ENCODE assay signal across 9 mouse cellular contexts in genomic region chr11:106513166-106513565, GRCm38 (mm10). TPM values are rescaled to one million over a fixed set of nuclear protein-coding genes. Genes with fewer than 3 reads are reported as not detected.
DNase-seq lines count a peak whose midpoint lies in the region; ATAC-seq and TF ChIP-seq lines count a peak whose summit lies in the region.
"Had no signal": no experiment of that assay in that cellular context is flagged by ENCODE, and none has a peak within 500 bp of the region (broad histone marks: within the 10 kb centered on the region; RNA-seq: fewer than 3 reads in every experiment).

No protein-coding gene starts in this region.

- DNase-seq in cerebellum, adult 2 months = peak in 1 of 2 experiments; percentile 29
- DNase-seq in midbrain, embryonic 14.5 days = peak; percentile 78
- peak; percentile 78 for DNase-seq in embryo, embryonic 10 days (ENCODE audit: low spot score)
- peak; percentile 68 to 79 for DNase-seq in heart, postnatal 14 days
- DNase-seq in spleen, postnatal 36 days (ENCODE audit: low spot score in 2 of 2) = peak; percentile 48 to 55

- peaks cover 22% of the 10 kb centered on the region for H3K36me3 ChIP-seq in midbrain, embryonic 14.5 days (ENCODE audit: control insufficient read depth, insufficient read depth, low read length)
- H3K36me3 ChIP-seq in midbrain, embryonic 15.5 days (replicated peaks) = peaks cover 18% of the 10 kb centered on the region
- peaks cover 10% of the 10 kb centered on the region for H3K36me3 ChIP-seq in lung, embryonic 16.5 days (ENCODE audit: control insufficient read depth, insufficient read depth, low read length)

- no peaks in the 10 kb centered on the region for H3K27me3 ChIP-seq in cerebellum, adult 2 months (ENCODE audit: control insufficient read depth, insufficient read depth, low read length)
- H3K27me3 ChIP-seq in midbrain, embryonic 14.5 days (ENCODE audit: control insufficient read depth, insufficient read depth, low read length) = no peaks in the 10 kb centered on the region
- H3K27me3 ChIP-seq in midbrain, embryonic 15.5 days (replicated peaks) = no peaks in the 10 kb centered on the region
- H3K27me3 ChIP-seq in lung, embryonic 16.5 days (ENCODE audit: control insufficient read depth, insufficient read depth, low read depth, low read length) = no peaks in the 10 kb centered on the region
- H3K27me3 ChIP-seq: stomach, embryonic 15.5 days had no signal

- no peaks in the 10 kb centered on the region for H3K9me3 ChIP-seq in midbrain, embryonic 14.5 days (ENCODE audit: control insufficient read depth, low read length)
- no peaks in the 10 kb centered on the region for H3K9me3 ChIP-seq in midbrain, embryonic 15.5 days
- no peaks in the 10 kb centered on the region for H3K9me3 ChIP-seq in lung, embryonic 16.5 days (ENCODE audit: control insufficient read depth, low read length)
- H3K9me3 ChIP-seq: stomach, embryonic 15.5 days had no signal

- peak; percentile 38; the same call in 1 of the 2 replicates for TF ChIP-seq CTCF in cerebellum, adult 2 months (IDR thresholded peaks at IDR 0.05; ENCODE audit: borderline replicate concordance, insufficient read depth, low read depth, low read length)

- intact Hi-C loops in heart, postnatal 14 days (cut with DNase I) = loop anchor here (1.0 kb wide), 1 partner anchor 114 kb away; no protein-coding TSS in a partner anchor

- no peak overlapping the region for H3K4me2 ChIP-seq in midbrain, embryonic 14.5 days (ENCODE audit: low read length)
- H3K4me2 ChIP-seq in midbrain, embryonic 15.5 days = no peak overlapping the region
- no peak overlapping the region for H3K4me2 ChIP-seq in lung, embryonic 16.5 days (ENCODE audit: low read depth, low read length)
- H3K4me2 ChIP-seq: stomach, embryonic 15.5 days had no signal

- H3K4me3 ChIP-seq in cerebellum, adult 2 months (replicated peaks; ENCODE audit: insufficient read depth, low read depth, low read length) = no peak overlapping the region
- H3K4me3 ChIP-seq in midbrain, embryonic 14.5 days (replicated peaks; ENCODE audit: low read depth, low read length) = no peak overlapping the region
- H3K4me3 ChIP-seq in midbrain, embryonic 15.5 days = no peak overlapping the region
- H3K4me3 ChIP-seq in lung, embryonic 16.5 days (ENCODE audit: low read length) = no peak overlapping the region
- H3K4me3 ChIP-seq: stomach, embryonic 15.5 days had no signal

- no peak overlapping the region for H3K27ac ChIP-seq in cerebellum, adult 2 months (ENCODE audit: insufficient read depth, low read length)
- no peak overlapping the region for H3K27ac ChIP-seq in midbrain, embryonic 14.5 days (replicated peaks; ENCODE audit: low read depth, low read length)
- no peak overlapping the region for H3K27ac ChIP-seq in midbrain, embryonic 15.5 days
- no peak overlapping the region for H3K27ac ChIP-seq in lung, embryonic 16.5 days (ENCODE audit: low read length)
- H3K27ac ChIP-seq: stomach, embryonic 15.5 days had no signal

- no peak overlapping the region for H3K9ac ChIP-seq in midbrain, embryonic 14.5 days (replicated peaks; ENCODE audit: low read length)
- H3K9ac ChIP-seq in midbrain, embryonic 15.5 days = no peak overlapping the region
- peak overlapping the region; percentile 24; the same call in 1 of the 2 replicates for H3K9ac ChIP-seq in lung, embryonic 16.5 days (ENCODE audit: low read length)
- H3K9ac ChIP-seq: stomach, embryonic 15.5 days had no signal

- H3K4me1 ChIP-seq in cerebellum, adult 2 months (ENCODE audit: control insufficient read depth, insufficient read depth, low read length) = no peaks in the 10 kb centered on the region
- no peaks in the 10 kb centered on the region for H3K4me1 ChIP-seq in midbrain, embryonic 14.5 days (ENCODE audit: control insufficient read depth, insufficient read depth, low read length)
- peaks cover 7% of the 10 kb centered on the region; the same call in 1 of the 2 replicates for H3K4me1 ChIP-seq in midbrain, embryonic 15.5 days
- H3K4me1 ChIP-seq in lung, embryonic 16.5 days (replicated peaks; ENCODE audit: control insufficient read depth, insufficient read depth, low read length) = peaks cover 15% of the 10 kb centered on the region

- no peak for TF ChIP-seq POLR2A in cerebellum, adult 2 months (IDR thresholded peaks at IDR 0.05; ENCODE audit: borderline replicate concordance, insufficient read depth, low read length)

- WGBS in cerebellum, adult 2 months = 32% methylated on average over 2 of the region's 2 CpGs
- WGBS in midbrain, embryonic 14.5 days = 34% methylated on average over 2 of the region's 2 CpGs
- 47% methylated on average over 2 of the region's 2 CpGs for WGBS in midbrain, embryonic 15.5 days
- 28% methylated on average over 2 of the region's 2 CpGs for WGBS in lung, embryonic 16.5 days

- ATAC-seq in cerebellum, adult (ENCODE audit: insufficient number of reproducible peaks, low FRiP score, low TSS enrichment) = no peak
- ATAC-seq in midbrain, embryonic 14.5 days (ENCODE audit: low FRiP score, low TSS enrichment) = no peak
- no peak for ATAC-seq in midbrain, embryonic 15.5 days (replicated peaks)
- peak; percentile 77 for ATAC-seq in lung, embryonic 16.5 days (ENCODE audit: low read depth)

RNA-seq across cellular contexts. Expression of gene Ern1, which starts 25.5 kb away (rescaled TPM):
- polyA plus RNA-seq in cerebellum, adult 2 months (2012; rRNA removed) = 7.6 and 8.6 TPM in 2 replicates
- 5.5 and 6.6 TPM in 2 replicates for polyA plus RNA-seq in midbrain, embryonic 14.5 days (2014; fragmentation: Nextera tagmentation; extraction: Ambion mirVana)
- polyA plus RNA-seq in midbrain, embryonic 15.5 days (2015; fragmentation: Nextera tagmentation; extraction: Ambion mirVana) = 6.0 and 7.6 TPM in 2 replicates
- total RNA-seq in heart, postnatal 14 days (2021) = 10 to 100 TPM in 1 of 2 experiments, 1 to 10 TPM in 1; 9.9 to 10.9 TPM
- polyA plus RNA-seq in lung, embryonic 16.5 days (2015; fragmentation: Nextera tagmentation; extraction: Ambion mirVana) = 5.5 and 5.8 TPM in 2 replicates
